Comparison of ENCODE assay signal across 8 mouse cellular contexts in the genomic region with DNA sequence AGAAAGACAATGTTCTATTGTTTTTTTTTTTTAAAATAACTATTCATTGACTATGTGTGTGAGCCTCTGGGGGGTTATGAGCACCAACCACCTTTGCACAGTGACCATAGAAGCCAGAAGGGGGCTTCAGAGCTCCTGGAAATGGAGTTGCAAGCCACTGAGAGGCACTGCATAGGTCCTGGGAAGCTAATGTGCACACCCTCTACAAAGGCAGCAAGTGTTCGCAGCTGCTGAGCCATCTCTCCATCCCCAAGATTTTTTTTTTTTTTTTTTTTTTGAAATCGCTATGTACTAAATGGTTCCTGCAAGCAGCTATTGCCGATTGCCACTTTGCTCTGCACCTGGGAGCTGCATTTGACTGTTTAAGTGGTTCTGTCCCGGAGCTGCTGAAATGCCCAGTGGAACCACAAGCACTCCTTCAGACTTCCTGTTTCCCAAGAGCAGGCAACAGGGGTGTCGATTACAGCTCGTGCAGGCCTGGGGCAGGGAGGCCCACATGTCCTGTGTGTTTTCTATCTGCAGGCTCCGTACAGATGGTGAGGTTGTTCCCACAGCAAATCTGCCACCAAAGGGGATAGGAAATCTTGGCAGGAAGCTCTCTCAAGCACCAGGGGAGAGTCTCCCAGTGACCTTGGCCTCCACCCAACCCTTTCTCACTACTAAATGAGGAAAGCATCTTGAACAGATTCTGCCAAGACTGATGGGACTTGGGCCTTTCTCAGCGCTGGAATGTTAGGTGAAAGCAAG. TPM values are rescaled to one million over a fixed set of nuclear protein-coding genes. Genes with fewer than 3 reads are reported as not detected.
A peak's percentile ranks its signal among the peaks of the same experiment; 100 is the strongest.
DNase-seq lines count a peak whose midpoint lies in the region; ATAC-seq and TF ChIP-seq lines count a peak whose summit lies in the region.

No protein-coding gene starts in this region.

- intact Hi-C loops in heart, postnatal 36 days (cut with DNase I) = loop anchor here (2.0 kb wide), 2 partner anchors 35 to 59 kb away; no protein-coding TSS in a partner anchor

- TF ChIP-seq CTCF in bone marrow, adult 2 months (IDR thresholded peaks at IDR 0.05; ENCODE audit: control insufficient read depth, insufficient read depth, low read length) = no peak
- TF ChIP-seq CTCF in forebrain, postnatal 0 days (IDR thresholded peaks at IDR 0.05; ENCODE audit: low read depth) = no peak

- no peak for TF ChIP-seq POLR2A in bone marrow, adult 2 months (IDR thresholded peaks at IDR 0.05; ENCODE audit: borderline replicate concordance, control insufficient read depth, low read depth, low read length)

- no peaks in the 10 kb centered on the region for H3K27me3 ChIP-seq in forebrain, postnatal 0 days (ENCODE audit: insufficient read depth, low read length)
- H3K27me3 ChIP-seq in limb, embryonic 11.5 days (ENCODE audit: control insufficient read depth, insufficient read depth, low read length) = no peaks in the 10 kb centered on the region
- H3K27me3 ChIP-seq in neural tube, embryonic 15.5 days (replicated peaks) = no peaks in the 10 kb centered on the region

- peak; percentile 31 for DNase-seq in embryo, embryonic 11 days
- DNase-seq in embryo, embryonic 10 days (ENCODE audit: low spot score) = no peak
- peak; percentile 36 for DNase-seq in forebrain, postnatal 0 days
- peak; percentile 77 to 84 for DNase-seq in heart, postnatal 36 days
- DNase-seq in limb, embryonic 11.5 days (ENCODE audit: low spot score) = peak; percentile 53
- DNase-seq in frontal cortex, postnatal 25 days (ENCODE audit: low spot score in 2 of 2) = no peak

- H3K4me3 ChIP-seq in bone marrow, adult 2 months (replicated peaks; ENCODE audit: control insufficient read depth, low read depth, low read length) = no peak overlapping the region
- no peak overlapping the region for H3K4me3 ChIP-seq in forebrain, postnatal 0 days (ENCODE audit: low read depth, low read length)
- no peak overlapping the region for H3K4me3 ChIP-seq in limb, embryonic 11.5 days (ENCODE audit: low read depth, low read length)
- no peak overlapping the region for H3K4me3 ChIP-seq in neural tube, embryonic 15.5 days (replicated peaks)

- WGBS in bone marrow, adult 2 months = 10% methylated on average over 8 of the region's 8 CpGs
- 57% methylated on average over 8 of the region's 8 CpGs for WGBS in forebrain, postnatal 0 days
- WGBS in limb, embryonic 11.5 days = 47% methylated on average over 8 of the region's 8 CpGs
- 55% methylated on average over 8 of the region's 8 CpGs for WGBS in neural tube, embryonic 15.5 days

- ATAC-seq in forebrain, postnatal 0 days = peak; percentile 42; the same call in 1 of the 2 replicates
- ATAC-seq in limb, embryonic 11.5 days (ENCODE audit: insufficient number of reproducible peaks, low FRiP score, low TSS enrichment, low read depth) = peak; percentile 49; the same call in 1 of the 2 replicates
- no peak for ATAC-seq in neural tube, embryonic 15.5 days (ENCODE audit: low FRiP score)

- peak overlapping the region; percentile 46; the same call in 1 of the 2 replicates for H3K27ac ChIP-seq in bone marrow, adult 2 months (ENCODE audit: control insufficient read depth, insufficient read depth, low read depth, low read length, poor library complexity)
- H3K27ac ChIP-seq in forebrain, postnatal 0 days (ENCODE audit: low read depth, low read length) = peak overlapping the region; percentile 21; the same call in 1 of the 2 replicates
- peak overlapping the region; percentile 62 for H3K27ac ChIP-seq in limb, embryonic 11.5 days (replicated peaks; ENCODE audit: low read depth, low read length)
- H3K27ac ChIP-seq in neural tube, embryonic 15.5 days (replicated peaks) = peak overlapping the region; percentile 49

- no peaks in the 10 kb centered on the region for H3K9me3 ChIP-seq in forebrain, postnatal 0 days (ENCODE audit: low read length)
- no peaks in the 10 kb centered on the region for H3K9me3 ChIP-seq in limb, embryonic 11.5 days (ENCODE audit: control insufficient read depth, low read length)
- no peaks in the 10 kb centered on the region for H3K9me3 ChIP-seq in neural tube, embryonic 15.5 days (replicated peaks)

- peaks cover 4% of the 10 kb centered on the region for H3K4me1 ChIP-seq in bone marrow, adult 2 months (ENCODE audit: control insufficient read depth, insufficient read depth, low read length)
- H3K4me1 ChIP-seq in forebrain, postnatal 0 days (ENCODE audit: insufficient read depth) = 0 out of 2 replicates have a peak, but pooled peaks cover 7% of the 10 kb centered on the region
- H3K4me1 ChIP-seq in limb, embryonic 11.5 days (ENCODE audit: control insufficient read depth, insufficient read depth, low read length) = peaks cover 30% of the 10 kb centered on the region
- peaks cover 36% of the 10 kb centered on the region for H3K4me1 ChIP-seq in neural tube, embryonic 15.5 days

- H3K9ac ChIP-seq in forebrain, postnatal 0 days = no peak overlapping the region
- H3K9ac ChIP-seq in limb, embryonic 11.5 days (ENCODE audit: low read length) = no peak overlapping the region
- no peak overlapping the region for H3K9ac ChIP-seq in neural tube, embryonic 15.5 days (replicated peaks)

- no peaks in the 10 kb centered on the region for H3K36me3 ChIP-seq in forebrain, postnatal 0 days (ENCODE audit: insufficient read depth)
- no peaks in the 10 kb centered on the region for H3K36me3 ChIP-seq in limb, embryonic 11.5 days (ENCODE audit: control insufficient read depth, insufficient read depth, low read length)
- no peaks in the 10 kb centered on the region for H3K36me3 ChIP-seq in neural tube, embryonic 15.5 days

- no peak overlapping the region for H3K4me2 ChIP-seq in forebrain, postnatal 0 days (ENCODE audit: low read depth)
- H3K4me2 ChIP-seq in limb, embryonic 11.5 days (ENCODE audit: low read depth, severe bottlenecking) = no peak overlapping the region
- H3K4me2 ChIP-seq in neural tube, embryonic 15.5 days = no peak overlapping the region

RNA-seq across cellular contexts. Expression of a gene that starts 24.4 kb away (rescaled TPM):
- polyA plus RNA-seq in bone marrow, adult 2 months (2011; ENCODE audit: insufficient read depth, insufficient read length, low replicate concordance, missing spikeins) = 2.5 and 8.3 TPM in 2 replicates
- total RNA-seq in forebrain, postnatal 0 days (2014; rRNA removed) = 27.2 and 36.0 TPM in 2 replicates
- 3.0 and 4.6 TPM in 2 replicates for polyA plus RNA-seq in forebrain, postnatal 0 days (2015; fragmentation: Nextera tagmentation; extraction: Ambion mirVana)
- 100 to 1,000 TPM; 109 to 113 TPM for total RNA-seq in heart, postnatal 36 days (2021)
- 28.0 and 31.5 TPM in 2 replicates for polyA plus RNA-seq in limb, embryonic 11.5 days (2014; fragmentation: Nextera tagmentation; extraction: Ambion mirVana)
- 10.1 and 12.6 TPM in 2 replicates for polyA plus RNA-seq in neural tube, embryonic 15.5 days (2015; fragmentation: Nextera tagmentation; extraction: Ambion mirVana)

Comparison
In these comparisons a context has a peak if more than half of its experiments do, and no peak if none do; other contexts are left out.
1. DNase-seq: peak in embryo, embryonic 11 days (single experiment), forebrain, postnatal 0 days (single experiment), heart, postnatal 36 days (2 of 2) and limb, embryonic 11.5 days (single experiment); none in embryo, embryonic 10 days (single experiment) and frontal cortex, postnatal 25 days (0 of 2).
2. Peak in every context shown above with its lines, with median percentiles within 50 percentile points of each other: H3K27ac ChIP-seq.